Comparison of ENCODE assay signal across 12 mouse cellular contexts in the genomic region with DNA sequence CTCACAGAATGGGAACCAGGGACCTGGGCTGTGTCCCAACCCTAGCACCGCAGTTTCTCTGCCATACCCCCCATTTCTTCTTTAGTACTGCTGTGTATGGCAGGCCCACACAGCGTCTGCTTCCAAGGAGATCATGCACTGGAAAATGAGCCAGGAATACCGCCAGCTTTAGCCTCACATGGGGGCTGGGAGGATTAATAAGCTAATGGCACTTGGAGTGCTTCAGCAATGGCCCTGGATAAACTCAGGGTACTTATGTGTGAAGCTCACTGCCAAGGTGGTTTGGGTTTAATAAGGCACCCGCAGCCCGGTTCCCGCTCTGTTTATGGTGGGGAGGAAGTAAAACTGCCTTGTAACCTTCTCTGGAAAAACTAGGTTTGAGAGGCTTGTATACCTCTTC. TPM values are rescaled to one million over a fixed set of nuclear protein-coding genes. Genes with fewer than 3 reads are reported as not detected.
DNase-seq lines count a peak whose midpoint lies in the region; ATAC-seq and TF ChIP-seq lines count a peak whose summit lies in the region.
"Had no signal": no experiment of that assay in that cellular context is flagged by ENCODE, and none has a peak within 500 bp of the region (broad histone marks: within the 10 kb centered on the region; RNA-seq: fewer than 3 reads in every experiment).

No protein-coding gene starts in this region.

- no peaks in the 10 kb centered on the region for H3K9me3 ChIP-seq in midbrain, embryonic 14.5 days (ENCODE audit: control insufficient read depth, low read length)
- no peaks in the 10 kb centered on the region for H3K9me3 ChIP-seq in midbrain, embryonic 13.5 days
- H3K9me3 ChIP-seq in heart, postnatal 0 days (replicated peaks; ENCODE audit: control insufficient read depth, low read length), result no peaks in the 10 kb centered on the region
- H3K9me3 ChIP-seq in intestine, embryonic 16.5 days (ENCODE audit: control insufficient read depth, low read length), result no peaks in the 10 kb centered on the region

- no peak for TF ChIP-seq EP300 in heart, adult 2 months (IDR thresholded peaks at IDR 0.05; ENCODE audit: insufficient read depth, low read depth, low read length)
- no peak for TF ChIP-seq EP300 in heart, postnatal 0 days (IDR thresholded peaks at IDR 0.05; ENCODE audit: low read depth)

- no peak overlapping the region for H3K9ac ChIP-seq in heart, adult 2 months (ENCODE audit: low read depth, low read length)
- H3K9ac ChIP-seq in midbrain, embryonic 14.5 days (replicated peaks; ENCODE audit: low read length), result no peak overlapping the region
- H3K9ac ChIP-seq in midbrain, embryonic 13.5 days (replicated peaks), result no peak overlapping the region
- H3K9ac ChIP-seq in heart, postnatal 0 days (replicated peaks; ENCODE audit: low read depth, low read length), result no peak overlapping the region
- H3K9ac ChIP-seq in intestine, embryonic 16.5 days (ENCODE audit: low read depth, low read length), result no peak overlapping the region

- peak; percentile 21 to 40 for DNase-seq in heart, adult 2 months
- DNase-seq in heart, postnatal 25 days (ENCODE audit: low spot score), result no peak
- peak; percentile 29 for DNase-seq in midbrain, embryonic 14.5 days
- DNase-seq in heart, postnatal 0 days (ENCODE audit: low spot score), result no peak
- DNase-seq in retina, embryonic 14.5 days (ENCODE audit: low spot score), result peak; percentile 9
- DNase-seq: cerebellum, adult 8-10 months; kidney, adult 9 months; lung, adult 2 months had no signal

- intact Hi-C loops in heart, adult 2 months (cut with DNase I), result no loop called here
- intact Hi-C loops in heart, postnatal 25 days (cut with DNase I), result no loop called here

- TF ChIP-seq CTCF in heart, adult 2 months (IDR thresholded peaks at IDR 0.05), result no peak
- TF ChIP-seq CTCF in heart, postnatal 0 days (IDR thresholded peaks at IDR 0.05; ENCODE audit: low read depth), result no peak

- TF ChIP-seq POLR2A in heart, adult 2 months (IDR thresholded peaks at IDR 0.05; ENCODE audit: insufficient read depth, low read depth, low read length), result no peak

- peaks cover 2% of the 10 kb centered on the region; the same call in 1 of the 2 replicates for H3K79me2 ChIP-seq in heart, adult 2 months (replicated peaks; ENCODE audit: control insufficient read depth, insufficient read depth, low read length)

- H3K27me3 ChIP-seq in heart, adult 2 months (ENCODE audit: control insufficient read depth, insufficient read depth, low read length), result no peaks in the 10 kb centered on the region
- H3K27me3 ChIP-seq in midbrain, embryonic 14.5 days (ENCODE audit: control insufficient read depth, insufficient read depth, low read length), result no peaks in the 10 kb centered on the region
- no peaks in the 10 kb centered on the region for H3K27me3 ChIP-seq in midbrain, embryonic 13.5 days
- no peaks in the 10 kb centered on the region for H3K27me3 ChIP-seq in heart, postnatal 0 days (ENCODE audit: control insufficient read depth, insufficient read depth, low read length)
- H3K27me3 ChIP-seq in intestine, embryonic 16.5 days (replicated peaks; ENCODE audit: control insufficient read depth, insufficient read depth, low read length), result no peaks in the 10 kb centered on the region

- H3K4me3 ChIP-seq in heart, adult 2 months, result no peak overlapping the region
- H3K4me3 ChIP-seq in midbrain, embryonic 14.5 days (replicated peaks; ENCODE audit: low read depth, low read length), result no peak overlapping the region
- no peak overlapping the region for H3K4me3 ChIP-seq in midbrain, embryonic 13.5 days (replicated peaks)
- H3K4me3 ChIP-seq in heart, postnatal 0 days (ENCODE audit: low read depth, low read length), result no peak overlapping the region
- H3K4me3 ChIP-seq in intestine, embryonic 16.5 days (ENCODE audit: low read length), result no peak overlapping the region

- peaks cover 4% of the 10 kb centered on the region for H3K36me3 ChIP-seq in heart, adult 2 months (ENCODE audit: control insufficient read depth, insufficient read depth, low read length)
- H3K36me3 ChIP-seq in midbrain, embryonic 14.5 days (ENCODE audit: control insufficient read depth, insufficient read depth, low read length), result no peaks in the 10 kb centered on the region
- H3K36me3 ChIP-seq in midbrain, embryonic 13.5 days, result no peaks in the 10 kb centered on the region
- H3K36me3 ChIP-seq in heart, postnatal 0 days (replicated peaks; ENCODE audit: control insufficient read depth, insufficient read depth, low read length), result no peaks in the 10 kb centered on the region
- H3K36me3 ChIP-seq in intestine, embryonic 16.5 days (ENCODE audit: control insufficient read depth, insufficient read depth, low read length), result no peaks in the 10 kb centered on the region

- ATAC-seq in midbrain, embryonic 14.5 days (ENCODE audit: low FRiP score, low TSS enrichment), result no peak
- no peak for ATAC-seq in midbrain, embryonic 13.5 days
- ATAC-seq in heart, postnatal 0 days (ENCODE audit: insufficient read depth, low read depth), result no peak
- no peak for ATAC-seq in megakaryocyte progenitor cell, adult 5-6 weeks (replicated peaks; ENCODE audit: poor library complexity)
- ATAC-seq in intestine, embryonic 16.5 days, result no peak
- ATAC-seq: activated CD4-positive, CD25-positive, alpha-beta regulatory T cell, adult 4 months had no signal

- H3K4me1 ChIP-seq in heart, adult 2 months (ENCODE audit: control insufficient read depth, insufficient read depth, low read length), result peaks cover 10% of the 10 kb centered on the region
- peaks cover 17% of the 10 kb centered on the region for H3K4me1 ChIP-seq in midbrain, embryonic 14.5 days (ENCODE audit: control insufficient read depth, insufficient read depth, low read length)
- H3K4me1 ChIP-seq in midbrain, embryonic 13.5 days (replicated peaks), result peaks cover 24% of the 10 kb centered on the region
- peaks cover 29% of the 10 kb centered on the region for H3K4me1 ChIP-seq in heart, postnatal 0 days (ENCODE audit: control insufficient read depth, insufficient read depth)
- H3K4me1 ChIP-seq in intestine, embryonic 16.5 days (ENCODE audit: control insufficient read depth, insufficient read depth, low read length), result peaks cover 21% of the 10 kb centered on the region

- H3K4me2 ChIP-seq in midbrain, embryonic 14.5 days (ENCODE audit: low read length), result no peak overlapping the region
- no peak overlapping the region for H3K4me2 ChIP-seq in midbrain, embryonic 13.5 days (replicated peaks)
- H3K4me2 ChIP-seq in heart, postnatal 0 days (ENCODE audit: low read depth, low read length), result no peak overlapping the region
- no peak overlapping the region for H3K4me2 ChIP-seq in intestine, embryonic 16.5 days (ENCODE audit: low read depth, low read length)

- H3K27ac ChIP-seq in heart, adult 2 months, result peak overlapping the region; percentile 90
- no peak overlapping the region for H3K27ac ChIP-seq in midbrain, embryonic 14.5 days (replicated peaks; ENCODE audit: low read depth, low read length)
- no peak overlapping the region for H3K27ac ChIP-seq in midbrain, embryonic 13.5 days
- peak overlapping the region; percentile 99 for H3K27ac ChIP-seq in heart, postnatal 0 days (ENCODE audit: low read depth)
- H3K27ac ChIP-seq in intestine, embryonic 16.5 days (ENCODE audit: low read length), result no peak overlapping the region

- WGBS in heart, adult 2 months, result 52% methylated on average over 6 of the region's 6 CpGs
- 64% methylated on average over 6 of the region's 6 CpGs for WGBS in midbrain, embryonic 14.5 days
- WGBS in midbrain, embryonic 13.5 days, result 69% methylated on average over 6 of the region's 6 CpGs
- WGBS in heart, postnatal 0 days, result 31% methylated on average over 6 of the region's 6 CpGs
- 77% methylated on average over 6 of the region's 6 CpGs for WGBS in intestine, embryonic 16.5 days

RNA-seq across cellular contexts. Expression of gene Ptp4a2, which starts 6.6 kb away (rescaled TPM):
- total RNA-seq in heart, adult 2 months (2021), result 100 to 1,000 TPM; 194 to 199 TPM
- polyA plus RNA-seq in heart, adult 2 months (2012; rRNA removed), result 51.6 and 110 TPM in 2 replicates
- 100 to 1,000 TPM; 192 to 205 TPM for total RNA-seq in heart, postnatal 25 days (2021)
- polyA plus RNA-seq in midbrain, embryonic 14.5 days (2014; fragmentation: Nextera tagmentation; extraction: Ambion mirVana), result 184 and 256 TPM in 2 replicates
- 287 and 316 TPM in 2 replicates for polyA plus RNA-seq in midbrain, embryonic 13.5 days (2015; fragmentation: Nextera tagmentation; extraction: Ambion mirVana)
- total RNA-seq in heart, postnatal 0 days (2014; rRNA removed; ENCODE audit: low replicate concordance), result 132 and 176 TPM in 2 replicates
- 407 and 417 TPM in 2 replicates for polyA plus RNA-seq in heart, postnatal 0 days (2015; fragmentation: Nextera tagmentation; extraction: Ambion mirVana)
- 310 and 335 TPM in 2 replicates for total RNA-seq in megakaryocyte progenitor cell, adult 5-6 weeks (2015)
- 303 and 393 TPM in 2 replicates for total RNA-seq in megakaryocyte progenitor cell, adult 5-6 weeks (2017)
- polyA plus RNA-seq in intestine, embryonic 16.5 days (2015; fragmentation: Nextera tagmentation; extraction: Ambion mirVana), result 277 and 289 TPM in 2 replicates

Comparison
In these comparisons a context has a peak if more than half of its experiments do, and no peak if none do; other contexts are left out.
1. DNase-seq: peak in heart, adult 2 months (2 of 2), midbrain, embryonic 14.5 days (single experiment) and retina, embryonic 14.5 days (single experiment); none in heart, postnatal 25 days (single experiment) and heart, postnatal 0 days (single experiment).
2. H3K27ac ChIP-seq: peak in heart, adult 2 months (single experiment) and heart, postnatal 0 days (single experiment); none in midbrain, embryonic 14.5 days (single experiment), midbrain, embryonic 13.5 days (single experiment) and intestine, embryonic 16.5 days (single experiment).